Mouse (Mus musculus) CD8-positive naive resting alpha-beta T cell, adult 2 months (primary cell): ENCODE measurements around the gene Man2a2.

Experiments used
- DNase-seq, 2 experiments: peaks; one replicate each; pipeline ENCODE4 v3.0.0; 2022; ENCODE audit warnings: low read depth in 2 of 2, low spot score in 2 of 2

The Man2a2 gene

GRCm38 (mm10) chr7:80370649-80371040 lies 530 bp downstream of the Man2a2 start:
- DNase-seq: peak; percentile 79 to 81

GRCm38 (mm10) chr7:80369967-80370431 lies 1.2 kb downstream of the Man2a2 start:
- DNase-seq: no peak

DNA sequence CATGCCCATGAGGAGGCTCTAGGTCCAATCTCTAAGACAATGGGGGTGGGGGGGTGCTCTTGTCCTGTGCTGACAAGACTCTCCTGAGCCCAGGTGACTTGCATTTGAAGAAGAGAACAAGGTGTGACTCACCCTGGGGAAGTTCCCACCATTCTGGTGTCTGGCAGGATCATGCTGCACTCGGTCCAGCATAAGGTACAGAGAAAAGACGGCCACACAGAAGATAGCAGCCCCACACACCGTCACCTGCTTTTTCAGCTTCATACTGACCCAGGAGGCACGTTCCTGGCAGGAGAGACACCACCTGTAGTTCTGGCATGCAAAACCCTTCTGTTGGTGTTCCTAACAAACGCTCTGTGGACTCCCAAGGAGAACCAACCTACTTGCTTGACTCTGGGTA lies 1.7 kb downstream of the Man2a2 start:
- no peak for DNase-seq

DNA sequence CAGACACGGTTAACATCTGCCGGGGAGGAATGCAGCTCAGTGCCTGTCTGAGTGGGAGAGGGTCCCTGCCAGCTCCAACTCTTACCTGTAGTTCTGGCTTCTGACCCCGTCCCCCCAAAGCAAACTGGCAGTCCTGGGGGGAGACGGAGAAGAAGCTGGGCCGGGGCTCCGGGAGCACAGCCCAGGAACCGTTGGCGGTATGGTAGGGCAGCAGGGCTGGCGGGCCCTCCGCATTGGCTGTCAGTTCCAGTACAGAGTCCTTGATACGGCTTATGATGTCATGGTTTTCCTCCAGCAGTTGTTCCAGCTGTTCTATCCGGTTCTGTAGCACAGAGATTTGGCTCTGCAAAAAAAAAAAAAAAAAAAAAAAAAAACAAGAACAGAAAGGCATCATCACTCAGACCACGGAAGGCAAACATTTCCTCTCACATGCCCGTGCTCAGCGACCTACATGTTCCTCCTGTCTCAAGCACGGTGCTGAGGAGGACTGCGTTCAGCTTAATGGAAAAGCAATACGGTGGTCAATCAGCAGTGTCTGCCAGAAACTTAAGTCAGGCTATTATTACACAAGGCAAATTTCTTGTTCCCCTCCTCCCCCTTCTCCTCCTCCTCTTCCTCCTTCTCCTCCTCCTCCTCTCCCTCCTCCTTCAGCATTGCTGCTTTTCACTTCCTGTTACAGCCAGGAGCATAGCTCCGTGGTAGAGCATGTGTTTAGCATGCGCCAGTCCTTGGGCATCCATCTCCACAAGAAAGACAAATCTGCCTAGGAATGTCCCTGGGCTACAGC lies 2.3 kb downstream of the Man2a2 start:
- DNase-seq: no peak

- no peak for DNase-seq
Measured at GRCm38 (mm10) chr7:80368009-80368408, 3.2 kb downstream of the Man2a2 start.

GRCm38 (mm10) chr7:80367232-80367631 lies 3.9 kb downstream of the Man2a2 start:
- DNase-seq: no peak

- no peak for DNase-seq
Measured at GRCm38 (mm10) chr7:80365759-80366158, 5.4 kb downstream of the Man2a2 start.

DNA sequence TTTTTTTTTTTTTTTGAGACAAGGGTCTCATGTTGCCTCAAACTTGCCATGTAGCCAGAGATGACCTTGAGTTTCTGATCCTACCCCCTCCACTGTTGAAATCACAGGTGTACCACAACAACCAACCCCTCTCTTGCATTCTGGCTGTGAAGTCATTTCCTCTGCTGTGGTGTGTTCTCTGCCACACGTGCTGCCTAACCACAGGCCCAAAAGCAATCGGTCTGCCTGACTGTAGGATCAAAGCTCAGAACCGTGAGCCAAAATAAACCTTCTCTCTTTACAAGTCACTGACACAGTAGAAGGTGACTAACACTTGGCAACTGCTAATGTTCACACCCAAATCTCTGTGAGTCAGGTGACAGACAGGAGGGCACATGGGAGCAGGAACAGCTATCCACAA lies 10.7 kb downstream of the Man2a2 start:
- DNase-seq: no peak

- DNase-seq: no peak
Measured at GRCm38 (mm10) chr7:80358039-80358438, 13.1 kb downstream of the Man2a2 start.

DNA sequence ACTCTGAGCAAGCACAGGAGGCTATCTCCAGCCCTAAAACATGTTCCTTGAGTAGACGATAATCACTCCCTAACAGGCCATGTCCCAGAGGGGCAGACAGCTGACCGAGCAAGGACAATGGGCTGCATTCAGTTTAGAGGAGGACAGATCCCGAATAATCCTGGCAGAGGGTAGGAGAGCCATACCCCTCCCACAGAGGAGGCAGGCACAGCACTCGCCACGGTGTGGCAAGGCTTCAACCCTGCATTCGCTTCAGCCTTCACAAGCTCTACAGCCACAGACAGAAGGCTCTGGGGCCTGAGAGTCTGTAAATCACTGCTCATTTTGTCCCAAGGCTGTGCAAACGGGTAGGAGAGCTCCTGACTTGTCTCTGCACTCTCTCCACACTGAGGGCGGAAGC lies 14.0 kb downstream of the Man2a2 start:
- DNase-seq: no peak

- DNase-seq: no peak
Measured at GRCm38 (mm10) chr7:80356351-80356750, 14.8 kb downstream of the Man2a2 start.

- no peak for DNase-seq
Measured at GRCm38 (mm10) chr7:80352920-80353319, 18.3 kb downstream of the Man2a2 start.

DNA sequence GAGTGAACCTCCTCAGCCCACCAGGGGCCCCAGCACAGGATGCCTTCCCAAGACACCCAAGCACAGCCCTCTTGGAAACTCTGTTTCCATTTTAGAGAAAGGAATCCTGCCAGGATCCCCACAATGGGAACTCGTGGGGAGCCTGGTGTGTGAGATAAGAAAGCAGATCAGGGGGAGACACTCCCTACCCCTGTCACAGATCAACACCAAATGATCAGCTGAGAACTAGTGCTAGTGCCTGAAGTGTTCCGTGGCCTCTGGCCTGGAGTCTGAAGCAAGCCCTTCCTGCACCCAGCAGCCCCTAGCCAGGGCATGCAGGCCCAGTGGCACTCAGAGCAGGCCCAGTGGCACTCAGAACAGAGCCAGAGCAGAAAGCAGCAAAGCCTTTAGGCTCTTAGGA lies 20.4 kb downstream of the Man2a2 start:
- no peak for DNase-seq

DNA sequence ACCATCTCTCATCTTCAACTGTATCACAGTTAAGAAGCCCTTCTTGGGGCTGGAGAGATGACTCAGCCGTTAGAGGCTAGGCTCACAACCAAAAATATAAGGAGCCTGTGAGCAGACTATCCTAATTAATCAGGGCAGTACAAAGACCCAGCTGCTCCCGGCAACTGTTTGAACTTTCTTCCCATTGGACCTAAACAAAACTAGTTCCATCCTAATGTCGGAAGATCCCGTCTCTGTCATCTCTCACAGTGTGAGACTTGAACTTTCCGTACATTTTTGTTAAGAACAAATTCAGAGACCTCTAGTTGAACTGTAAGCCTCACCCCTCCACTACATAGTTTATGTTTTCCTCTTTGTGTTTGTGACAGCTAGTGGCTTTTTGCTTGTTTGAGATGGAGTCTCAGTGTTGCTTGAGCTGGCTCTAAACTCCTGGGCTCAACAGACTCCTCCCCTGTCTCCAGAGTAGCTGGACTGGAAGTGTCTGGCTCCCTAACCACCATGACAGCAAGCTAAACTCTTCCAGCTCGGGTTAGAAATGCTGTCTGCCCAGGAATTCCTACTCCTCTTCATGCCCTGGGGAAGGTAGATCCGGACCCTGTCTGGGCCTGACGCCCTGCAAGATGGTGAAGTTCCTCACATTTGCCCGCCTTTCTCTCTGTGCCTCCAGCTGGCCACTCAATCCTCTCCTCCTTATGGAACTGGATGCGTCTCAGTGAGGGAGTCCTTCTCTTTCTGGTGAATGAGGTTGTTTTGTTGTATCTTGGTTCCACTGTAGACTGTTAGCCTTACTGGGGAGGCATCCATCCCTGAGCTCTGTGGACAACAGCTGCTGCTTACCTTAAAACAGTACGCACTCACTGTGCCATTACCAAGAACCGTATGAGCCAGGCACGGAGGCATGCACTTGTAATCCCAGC lies 23.2 kb downstream of the Man2a2 start:
- no peak for DNase-seq

DNA sequence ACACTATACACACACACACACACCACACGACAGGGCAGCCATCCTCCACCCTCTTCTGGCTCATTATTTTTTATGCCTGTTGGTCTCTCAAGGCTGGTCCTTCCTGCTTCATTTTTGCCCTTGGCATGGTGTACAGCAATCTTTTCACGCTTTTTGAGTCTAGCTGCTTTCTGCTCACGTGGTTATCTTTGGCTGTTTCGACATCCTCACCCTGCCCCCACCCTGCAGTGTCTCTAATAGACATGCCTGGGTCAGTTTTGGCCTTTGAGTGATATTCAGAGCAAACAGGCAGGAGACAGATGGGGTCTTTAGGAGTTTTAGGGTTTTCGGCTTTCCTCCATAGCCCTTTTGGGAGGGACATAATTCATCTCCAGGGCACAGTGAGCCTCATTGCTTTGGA lies 24.3 kb downstream of the Man2a2 start:
- DNase-seq: no peak

DNA sequence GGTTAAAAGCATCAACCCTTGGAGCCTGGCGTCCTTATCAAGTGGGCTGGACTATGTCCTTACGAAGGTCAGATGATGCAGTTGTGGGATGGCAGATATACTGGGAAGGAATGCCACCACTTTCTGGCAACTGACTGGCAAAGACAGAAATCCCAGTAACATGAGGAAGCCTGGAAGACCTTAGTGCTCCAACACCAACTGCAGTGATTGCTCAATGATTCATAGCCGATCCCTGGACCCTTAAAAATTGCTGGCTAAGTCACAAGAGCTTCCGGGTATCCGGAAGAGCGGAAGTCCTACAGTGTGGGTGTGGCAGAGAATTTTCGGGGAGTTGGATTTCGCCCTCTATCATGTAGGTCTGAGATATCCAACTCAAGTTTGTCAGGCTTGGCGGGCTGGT lies 25.0 kb downstream of the Man2a2 start:
- DNase-seq: no peak

DNA sequence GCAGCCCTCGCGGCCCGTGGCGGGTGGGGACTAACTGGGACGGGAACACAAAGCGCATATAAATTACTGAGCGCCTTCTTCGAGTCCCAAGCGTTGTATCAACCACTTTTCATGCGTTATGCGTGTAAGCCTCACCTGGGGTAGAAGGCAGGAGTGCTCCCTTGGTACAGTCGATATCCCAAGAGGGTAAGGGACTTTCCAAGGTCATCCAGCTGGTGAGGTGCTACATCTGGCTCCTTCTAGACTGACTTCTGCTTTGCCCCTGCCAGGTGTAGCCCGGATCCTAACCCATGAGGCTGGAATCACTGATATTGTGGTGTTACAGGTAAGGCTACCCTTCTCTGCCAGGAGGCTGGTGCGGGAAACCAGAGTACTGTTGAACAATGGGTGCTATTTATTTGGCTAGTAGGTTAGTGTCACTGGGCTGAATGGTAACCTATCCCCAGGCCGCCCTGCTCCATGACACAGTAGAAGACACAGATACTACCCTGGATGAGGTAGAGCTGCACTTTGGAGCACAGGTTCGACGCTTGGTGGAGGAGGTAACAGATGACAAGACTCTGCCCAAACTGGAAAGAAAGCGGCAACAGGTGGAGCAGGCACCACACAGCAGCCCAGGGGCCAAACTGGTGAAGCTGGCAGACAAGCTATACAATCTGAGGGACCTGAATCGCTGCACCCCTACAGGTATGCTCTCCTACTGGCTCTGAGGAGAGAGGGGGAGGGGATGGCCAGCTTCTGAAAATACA lies 27.7 kb downstream of the Man2a2 start:
- no peak for DNase-seq

DNA sequence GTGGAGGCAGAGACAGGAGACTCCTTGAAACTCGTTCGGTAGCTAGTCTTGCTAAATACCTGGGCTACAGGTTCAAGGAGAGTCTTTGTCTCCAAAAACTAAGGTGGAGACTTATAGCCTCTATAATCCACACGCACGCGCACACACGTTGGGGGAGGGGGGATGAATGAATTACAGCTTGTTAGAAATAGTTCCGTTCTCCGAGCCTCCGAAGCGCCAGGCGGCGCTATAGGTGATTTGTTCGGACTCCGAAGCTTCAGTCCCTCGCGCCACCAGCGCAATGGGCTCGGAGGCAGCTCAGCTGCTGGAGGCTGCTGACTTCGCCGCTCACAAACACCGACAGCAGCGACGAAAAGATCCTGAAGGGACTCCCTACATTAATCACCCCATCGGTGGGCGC lies 28.3 kb downstream of the Man2a2 start, which contains the start of gene Hddc3:
TSS of gene Hddc3 (plus strand) at position 247 of the 400 bp plus-strand sequence.
- peak; percentile 89 to 95 for DNase-seq

GRCm38 (mm10) chr7:80341793-80342192 lies 29.4 kb downstream of the Man2a2 start:
- no peak for DNase-seq

DNA sequence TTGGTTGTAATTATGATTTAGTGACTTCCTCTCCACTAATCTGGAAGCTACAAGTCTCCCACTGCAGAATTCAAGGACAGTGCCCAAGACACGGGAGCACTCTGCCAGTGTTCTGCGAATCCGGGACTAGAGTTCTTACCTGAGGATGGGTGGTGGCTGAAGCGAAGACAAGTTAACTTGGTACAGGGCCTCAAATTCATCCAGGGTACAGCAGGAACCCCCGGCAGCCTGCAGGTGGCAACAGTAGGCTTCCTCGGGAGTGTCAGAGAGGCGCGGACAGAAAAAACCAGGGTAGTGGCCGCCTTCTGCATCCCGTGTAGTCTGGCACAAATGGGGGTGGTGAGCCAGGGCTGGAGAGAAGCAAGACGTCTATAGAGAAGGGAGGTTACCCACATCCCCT lies 30.4 kb downstream of the Man2a2 start, which contains the start of gene Unc45a:
TSS of gene Unc45a (minus strand) at position 213 of the 400 bp plus-strand sequence.
- DNase-seq: peak; percentile 57 to 74
